Mouse (Mus musculus) heart, postnatal 0 days (tissue): ENCODE measurements around the gene Hormad2.

Source experiments
- CTCF ChIP-seq: IDR thresholded peaks from 2 replicates; pipeline ENCODE4 v1.5.1; 2016; ENCODE audit warnings: antibody characterized with exemption, control low read depth, low read depth
- EP300 ChIP-seq: IDR thresholded peaks from 2 replicates; pipeline ENCODE4 v1.6.1; 2016; ENCODE audit warnings: antibody characterized with exemption, low read depth

DNA sequence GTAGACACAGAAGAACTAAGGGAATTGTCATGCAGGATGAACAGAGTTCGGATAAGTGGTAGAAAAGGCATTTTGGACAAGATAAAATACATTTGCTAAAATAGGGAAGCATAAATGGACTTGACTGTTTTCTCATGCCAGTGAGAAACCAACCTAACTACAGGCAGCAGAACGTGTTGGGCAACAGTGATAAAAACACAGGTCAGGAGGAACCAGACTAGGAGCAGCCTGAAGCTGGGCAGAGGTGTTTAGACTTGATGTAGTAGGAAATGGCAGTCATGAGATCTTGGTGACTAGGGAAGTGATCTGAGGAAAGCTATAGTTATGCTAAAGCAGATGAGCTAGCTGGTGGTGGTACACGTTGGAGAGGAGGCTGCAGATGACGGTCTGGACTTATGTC lies 61.0 kb downstream of the Hormad2 start:
- TF ChIP-seq EP300 (no peak), CTCF (no peak)
